Mouse (Mus musculus) CH12.LX (cell line): ENCODE data around the gene Lysmd1. TPM values are rescaled to one million over a fixed set of nuclear protein-coding genes. Genes with fewer than 3 reads are reported as not detected.
A peak's percentile ranks its signal among the peaks of the same experiment; 100 is the strongest.

Experiments used
- DNase-seq: peaks from one replicate; pipeline ENCODE4 v3.0.0-alpha.2; 2013; ENCODE audit errors: extremely low read depth
- H3K27ac ChIP-seq: 2 replicates; pipeline ENCODE4 v1.5.1; 2012; ENCODE audit warnings: low read depth, mild to moderate bottlenecking, control low read depth, moderate library complexity; ENCODE audit not compliant: insufficient read depth
- H3K27me3 ChIP-seq: replicated peaks from 2 replicates; pipeline ENCODE3; 2012; ENCODE audit warnings: inconsistent platforms
- H3K36me3 ChIP-seq, 2 experiments: replicated peaks in 1 of 2; 2 replicates each; pipeline versions ENCODE3 to v1.6.1; 2012; ENCODE audit warnings: inconsistent platforms in 1 of 2, low read length in 1 of 2, mild to moderate bottlenecking in 1 of 2, mixed read lengths in 1 of 2, moderate library complexity in 1 of 2; ENCODE audit not compliant: control insufficient read depth in 1 of 2, insufficient read depth in 1 of 2
- H3K4me1 ChIP-seq, 2 experiments: 2 replicates each; pipeline ENCODE4 v1.6.1; 2012; ENCODE audit warnings: inconsistent platforms in 1 of 2, moderate library complexity in 1 of 2; ENCODE audit not compliant: insufficient read depth in 2 of 2, control insufficient read depth in 1 of 2
- H3K4me2 ChIP-seq: 2 replicates; pipeline ENCODE4 v1.6.1; 2012; ENCODE audit warnings: low read depth, mild to moderate bottlenecking, control low read depth; ENCODE audit not compliant: poor library complexity, insufficient read depth, severe bottlenecking
- H3K4me3 ChIP-seq, 3 experiments: fragments of 150-350 bp in 1 of 3; sonication (generic) in 1 of 3; replicated peaks in 1 of 3; 2 replicates each; pipeline versions ENCODE3 to v1.5.1; 2011 to 2012; ENCODE audit warnings: low read depth in 2 of 3, low read length in 2 of 3, mild to moderate bottlenecking in 2 of 3, moderate library complexity in 2 of 3, control low read depth in 1 of 3, improper control_type of control experiment in 1 of 3, inconsistent platforms in 1 of 3, mixed read lengths in 1 of 3; ENCODE audit not compliant: poor library complexity in 1 of 3
- H3K79me2 ChIP-seq: replicated peaks from 2 replicates; pipeline ENCODE4 v1.6.1; 2012; ENCODE audit warnings: mild to moderate bottlenecking, moderate library complexity; ENCODE audit not compliant: control insufficient read depth, poor library complexity, insufficient read depth, severe bottlenecking; ENCODE audit errors: extremely low read depth
- H3K9ac ChIP-seq: 2 replicates; pipeline ENCODE4 v1.6.1; 2012; ENCODE audit warnings: low read depth, mild to moderate bottlenecking, control low read depth, moderate library complexity; ENCODE audit not compliant: insufficient read depth
- H3K9me3 ChIP-seq: replicated peaks from 2 replicates; pipeline ENCODE3; 2012; ENCODE audit warnings: low read length, inconsistent platforms, mixed read lengths
- BHLHE40 ChIP-seq: IDR thresholded peaks from 2 replicates; pipeline ENCODE4 v1.6.1; 2011; ENCODE audit warnings: mild to moderate bottlenecking, low read depth, low read length, improper control_type of control experiment
- CHD1 ChIP-seq: IDR thresholded peaks from 2 replicates; pipeline ENCODE4 v1.6.1; 2012; ENCODE audit warnings: low read depth, low read length, improper control_type of control experiment, inconsistent platforms
- CHD2 ChIP-seq: IDR thresholded peaks from 2 replicates; pipeline ENCODE4 v1.6.1; 2011; ENCODE audit warnings: low read length, improper control_type of control experiment
- CTCF ChIP-seq, 2 experiments: IDR thresholded peaks in 1 of 2; conservative IDR thresholded peaks in 1 of 2; 2 replicates each; pipeline ENCODE4 v1.5.1; 2011 to 2012; ENCODE audit warnings: low read depth in 2 of 2, low read length in 2 of 2, improper control_type of control experiment in 1 of 2, inconsistent platforms in 1 of 2, mild to moderate bottlenecking in 1 of 2, moderate library complexity in 1 of 2
- ELF1 ChIP-seq: IDR thresholded peaks from 2 replicates; pipeline ENCODE4 v1.6.1; 2014; ENCODE audit warnings: low read depth, mild to moderate bottlenecking, inconsistent platforms, low read length, improper control_type of control experiment
- EP300 ChIP-seq: IDR thresholded peaks from 2 replicates; pipeline ENCODE4 v1.6.1; 2011; ENCODE audit warnings: low read length, improper control_type of control experiment
- GABPA ChIP-seq: IDR thresholded peaks from 2 replicates; pipeline ENCODE4 v1.6.1; 2012; ENCODE audit warnings: low read depth, low read length, improper control_type of control experiment, inconsistent platforms; ENCODE audit not compliant: insufficient replicate concordance
- HCFC1 ChIP-seq: IDR thresholded peaks from 2 replicates; pipeline ENCODE4 v1.6.1; 2012; ENCODE audit warnings: low read depth, mild to moderate bottlenecking, inconsistent platforms, low read length, improper control_type of control experiment
- IRF4 ChIP-seq: IDR thresholded peaks from 2 replicates; pipeline ENCODE4 v1.6.1; 2014; ENCODE audit warnings: low read depth, mild to moderate bottlenecking, inconsistent platforms, low read length, improper control_type of control experiment
- MAFK ChIP-seq: IDR thresholded peaks from 2 replicates; pipeline ENCODE4 v1.6.1; 2011; ENCODE audit warnings: low read length, improper control_type of control experiment; ENCODE audit not compliant: insufficient replicate concordance
- MAX ChIP-seq: IDR thresholded peaks from 2 replicates; pipeline ENCODE4 v1.6.1; 2011; ENCODE audit warnings: low read length, improper control_type of control experiment
- MAZ ChIP-seq: IDR thresholded peaks from 2 replicates; pipeline ENCODE4 v1.6.1; 2012; ENCODE audit warnings: low read depth, mild to moderate bottlenecking, inconsistent platforms, low read length, improper control_type of control experiment, moderate library complexity
- MYC ChIP-seq: IDR thresholded peaks from 2 replicates; pipeline ENCODE4 v1.6.1; 2011; ENCODE audit warnings: low read depth, mild to moderate bottlenecking, improper control_type of control experiment, low read length
- NRF1 ChIP-seq: IDR thresholded peaks from 2 replicates; pipeline ENCODE4 v1.6.1; 2014; ENCODE audit warnings: low read depth, mild to moderate bottlenecking, inconsistent platforms, low read length, improper control_type of control experiment, moderate library complexity
- POLR2A ChIP-seq: IDR thresholded peaks from 2 replicates; pipeline ENCODE4 v1.6.1; 2011; ENCODE audit warnings: low read depth, mild to moderate bottlenecking, improper control_type of control experiment, low read length
- POLR2AphosphoS2 ChIP-seq: IDR thresholded peaks from 2 replicates; pipeline ENCODE4 v1.6.1; 2011; ENCODE audit warnings: low read depth, low read length, improper control_type of control experiment
- SIN3A ChIP-seq: IDR thresholded peaks from 2 replicates; pipeline ENCODE4 v1.6.1; 2012; ENCODE audit warnings: low read length, improper control_type of control experiment, inconsistent platforms
- SMC3 ChIP-seq: IDR thresholded peaks from 2 replicates; pipeline ENCODE4 v1.6.1; 2011; ENCODE audit warnings: low read depth, low read length, improper control_type of control experiment
- TBP ChIP-seq: conservative IDR thresholded peaks from 2 replicates; pipeline ENCODE4 v1.6.1; 2011; ENCODE audit warnings: low read depth, low read length, improper control_type of control experiment
- TCF12 ChIP-seq: IDR thresholded peaks from 2 replicates; pipeline ENCODE4 v1.6.1; 2014; ENCODE audit warnings: low read depth, mild to moderate bottlenecking, inconsistent platforms, low read length, improper control_type of control experiment
- UBTF ChIP-seq: IDR thresholded peaks from 2 replicates; pipeline ENCODE4 v1.6.1; 2012; ENCODE audit warnings: low read depth, mild to moderate bottlenecking, inconsistent platforms, low read length, improper control_type of control experiment, moderate library complexity
- USF1 ChIP-seq: IDR thresholded peaks from 2 replicates; pipeline ENCODE4 v1.6.1; 2014; ENCODE audit warnings: low read depth, mild to moderate bottlenecking, inconsistent platforms, low read length, improper control_type of control experiment
- USF2 ChIP-seq: conservative IDR thresholded peaks from 2 replicates; pipeline ENCODE4 v1.6.1; 2011; ENCODE audit warnings: low read depth, low read length, improper control_type of control experiment
- ZC3H11A ChIP-seq: IDR thresholded peaks from 2 replicates; pipeline ENCODE4 v1.6.1; 2012; ENCODE audit warnings: low read depth, mild to moderate bottlenecking, inconsistent platforms, low read length, improper control_type of control experiment
- ZMIZ1 ChIP-seq: IDR thresholded peaks from 2 replicates; pipeline ENCODE4 v1.6.1; 2012; ENCODE audit warnings: low read depth, mild to moderate bottlenecking, inconsistent platforms, low read length, improper control_type of control experiment
- ZNF384 ChIP-seq: IDR thresholded peaks from 2 replicates; pipeline ENCODE4 v1.6.1; 2012; ENCODE audit warnings: low read depth, low read length, improper control_type of control experiment, inconsistent platforms
- dilution Hi-C: fragments of 300-500 bp; cut with MboI; formaldehyde crosslinking; loops from 2 replicates; pipeline ENCODE4 v1.14.3; 2020; ENCODE audit warnings: low sequenced_read_pairs; ENCODE audit not compliant: extremely low pct_unique_long_range_greater_than_20kb, extremely low pct_ligation_motif_present
- in situ Hi-C: fragments of 300-500 bp; cut with MboI; formaldehyde crosslinking; loops from 3 replicates; pipeline ENCODE4 v1.14.3; 2019; ENCODE audit warnings: low sequenced_read_pairs, low pct_ligation_motif_present, low pct_unique_long_range_greater_than_20kb, mixed read lengths
- polyA plus RNA-seq: library from polyadenylated mRNA; unstranded; fragments of >175 nt; gene quantifications from 2 replicates; pipeline ENCODE4 v1.2.1, GENCODE M21; 2012; ENCODE audit warnings: low read depth; ENCODE audit not compliant: insufficient read length
- total RNA-seq, 2 experiments: library from RNA; depleted of rRNA; stranded (reverse); fragments of 300-350 nt in 1 of 2; fragments of >200 nt in 1 of 2; gene quantifications; 2 replicates each; pipeline ENCODE4 v1.2.3; 2012 to 2014

The Lysmd1 gene
- total and polyA plus RNA-seq, 3 experiments: 8.1 to 13.6 (median 11.6) TPM

DNA sequence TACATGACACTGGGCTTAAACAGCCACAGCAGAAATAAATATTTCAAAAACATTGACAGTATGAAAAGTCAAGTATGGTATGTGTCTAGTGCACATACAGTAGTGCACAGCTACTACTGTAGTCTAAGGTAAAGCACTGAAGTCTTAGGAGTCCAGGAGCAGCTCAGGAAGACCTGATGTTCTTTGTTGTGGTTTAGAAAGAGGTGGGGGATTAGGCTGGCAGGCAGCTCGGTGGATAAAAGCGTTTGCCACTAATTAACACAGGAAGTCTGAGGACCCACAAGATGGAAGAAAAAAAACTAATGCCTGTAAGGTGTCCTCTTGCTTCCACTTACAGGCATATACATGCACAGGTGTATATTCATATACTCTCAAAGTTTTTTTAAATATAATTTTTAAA, 33.0 kb upstream of the Lysmd1 start:
- TF ChIP-seq MAFK (no peak), USF2 (no peak), GABPA (no peak), USF1 (no peak), ZNF384 (no peak), NRF1 (no peak), TCF12 (no peak), MAZ (no peak), ZMIZ1 (no peak), MAX (no peak), ELF1 (no peak), HCFC1 (no peak), POLR2AphosphoS2 (no peak), MYC (no peak)
- H3K27me3 ChIP-seq: no peaks in the 10 kb centered on the region
- in situ Hi-C loops (no loop called here), dilution Hi-C loops (no loop called here)
- no peak overlapping the region for H3K9ac ChIP-seq
- peaks cover 66% of the 10 kb centered on the region for H3K79me2 ChIP-seq
- no peak for DNase-seq
- no peak overlapping the region for H3K4me3 ChIP-seq
- H3K9me3 ChIP-seq: no peaks in the 10 kb centered on the region
- H3K27ac ChIP-seq: no peak overlapping the region
- H3K4me1 ChIP-seq: peaks cover 3 to 23% of the 10 kb centered on the region in 2 experiments; a peak in 3 of 4 replicates
- peaks cover 4 to 63% of the 10 kb centered on the region in 2 experiments for H3K36me3 ChIP-seq
- no peak overlapping the region for H3K4me2 ChIP-seq

DNA sequence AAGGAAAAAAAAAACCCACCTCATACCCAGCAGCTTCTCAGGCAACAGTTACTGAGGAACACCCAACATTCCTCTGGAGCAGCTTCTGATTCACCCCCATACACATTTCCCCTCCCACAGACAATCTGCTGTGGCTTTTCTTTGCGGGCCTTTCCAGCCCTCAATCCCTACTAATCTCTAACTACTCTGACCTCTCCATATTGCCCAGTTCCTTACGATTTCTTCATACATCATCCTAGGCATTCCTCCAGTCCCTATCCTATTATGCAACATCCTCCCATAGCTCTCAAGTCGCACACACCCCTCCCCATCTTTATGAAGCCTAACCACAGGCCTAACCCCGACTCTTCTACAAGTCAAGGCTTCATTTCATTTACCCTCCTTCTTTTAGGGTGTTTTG, 28.8 kb upstream of the Lysmd1 start:
- Histone ChIP-seq H3K4me2 (peak overlapping the region; percentile 100), H3K9me3 (no peaks in the 10 kb centered on the region), H3K36me3 (peaks cover 0 to 27% of the 10 kb centered on the region in 2 experiments), H3K4me1 (peaks cover 3 to 21% of the 10 kb centered on the region in 2 experiments; a peak in 3 of 4 replicates), H3K9ac (peak overlapping the region; percentile 85), H3K27ac (no peak overlapping the region), H3K27me3 (no peaks in the 10 kb centered on the region), H3K79me2 (peaks cover 54% of the 10 kb centered on the region), H3K4me3 (peak overlapping the region; percentile 55 to 97 (median 64))
- TF ChIP-seq ZC3H11A (no peak), EP300 (no peak), TCF12 (no peak), SMC3 (no peak), TBP (no peak), BHLHE40 (no peak), CHD2 (no peak), IRF4 (no peak), CHD1 (no peak), SIN3A (no peak), ZMIZ1 (no peak), CTCF (conservative IDR thresholded peaks at IDR 0.05 in 1 of 2, IDR thresholded peaks at IDR 0.05 in 1 of 2; ENCODE audit: low read depth in 2 of 2, low read length in 2 of 2) (no peak), UBTF (no peak), ELF1 (no peak), POLR2A (no peak)
- in situ Hi-C loops (no loop called here), dilution Hi-C loops (no loop called here)
- DNase-seq: no peak
